Mouse (Mus musculus): ENCODE measurements around the gene Il10. TPM values are rescaled to one million over a fixed set of nuclear protein-coding genes. Genes with fewer than 3 reads are reported as not detected.
A peak's percentile ranks its signal among the peaks of the same experiment; 100 is the strongest.

Il10 gene
- total and polyA plus RNA-seq, 3 experiments, result 236 to 903 (median 389) TPM

- dilution Hi-C loops (cut with MboI; ENCODE audit: extremely low pct_ligation_motif_present, extremely low pct_unique_long_range_greater_than_20kb, low sequenced_read_pairs) (no loop called here), in situ Hi-C loops (cut with MboI; ENCODE audit: low pct_ligation_motif_present, low pct_unique_long_range_greater_than_20kb, low sequenced_read_pairs) (no loop called here)
- no peaks in the 10 kb centered on the region for H3K36me3 ChIP-seq (replicated peaks in 1 of 2; ENCODE audit: control insufficient read depth in 1 of 2, insufficient read depth in 1 of 2, low read length in 1 of 2)
- peaks cover 24% of the 10 kb centered on the region for H3K79me2 ChIP-seq (replicated peaks; ENCODE audit: control insufficient read depth, extremely low read depth, insufficient read depth, poor library complexity, severe bottlenecking)
- peak overlapping the region; percentile 46; the same call in 1 of the 2 replicates for H3K9ac ChIP-seq (ENCODE audit: insufficient read depth, low read depth)
- no peak overlapping the region for H3K4me3 ChIP-seq (replicated peaks in 1 of 3; ENCODE audit: low read depth in 2 of 3, low read length in 2 of 3, poor library complexity in 1 of 3)
- peak overlapping the region; percentile 84 for H3K4me2 ChIP-seq (ENCODE audit: insufficient read depth, low read depth, poor library complexity, severe bottlenecking)
- H3K9me3 ChIP-seq (replicated peaks; ENCODE audit: low read length), result no peaks in the 10 kb centered on the region
- TF ChIP-seq SIN3A (IDR thresholded peaks at IDR 0.05; ENCODE audit: low read length) (no peak), MEF2A (IDR thresholded peaks at IDR 0.05; ENCODE audit: borderline replicate concordance, low read depth, low read length) (peak; percentile 63; the same call in 1 of the 2 replicates), IRF4 (IDR thresholded peaks at IDR 0.05; ENCODE audit: low read depth, low read length) (peak; percentile 47; the same call in 1 of the 2 replicates)
- peaks cover 32 to 77% of the 10 kb centered on the region in 2 experiments for H3K4me1 ChIP-seq (ENCODE audit: control insufficient read depth in 1 of 2, insufficient read depth in 2 of 2)
- DNase-seq (ENCODE audit: extremely low read depth), result no peak
- no peaks in the 10 kb centered on the region for H3K27me3 ChIP-seq (replicated peaks)
- H3K27ac ChIP-seq (ENCODE audit: insufficient read depth, low read depth), result peak overlapping the region; percentile 86
These were observed 3.8 kb upstream of the Il10 start for GRCm38 (mm10) chr1:131015879-131016278.

- Histone ChIP-seq H3K79me2 (replicated peaks; ENCODE audit: control insufficient read depth, extremely low read depth, insufficient read depth, poor library complexity, severe bottlenecking) (peaks cover 38% of the 10 kb centered on the region), H3K27me3 (replicated peaks) (no peaks in the 10 kb centered on the region), H3K36me3 (replicated peaks in 1 of 2; ENCODE audit: control insufficient read depth in 1 of 2, insufficient read depth in 1 of 2, low read length in 1 of 2) (peaks cover 32 to 41% of the 10 kb centered on the region in 2 experiments), H3K4me2 (ENCODE audit: insufficient read depth, low read depth, poor library complexity, severe bottlenecking) (peak overlapping the region; percentile 66; the same call in 1 of the 2 replicates), H3K9ac (ENCODE audit: insufficient read depth, low read depth) (peak overlapping the region; percentile 87), H3K4me1 (ENCODE audit: control insufficient read depth in 1 of 2, insufficient read depth in 2 of 2) (peaks cover 21 to 58% of the 10 kb centered on the region in 2 experiments), H3K27ac (ENCODE audit: insufficient read depth, low read depth) (peak overlapping the region; percentile 92), H3K9me3 (replicated peaks; ENCODE audit: low read length) (no peaks in the 10 kb centered on the region), H3K4me3 (replicated peaks in 1 of 3; ENCODE audit: low read depth in 2 of 3, low read length in 2 of 3, poor library complexity in 1 of 3) (peak overlapping the region; percentile 58 to 77 (median 64))
- in situ Hi-C loops (cut with MboI; ENCODE audit: low pct_ligation_motif_present, low pct_unique_long_range_greater_than_20kb, low sequenced_read_pairs) (no loop called here), dilution Hi-C loops (cut with MboI; ENCODE audit: extremely low pct_ligation_motif_present, extremely low pct_unique_long_range_greater_than_20kb, low sequenced_read_pairs) (no loop called here)
- DNase-seq (ENCODE audit: extremely low read depth), result peak; percentile 80
- TF ChIP-seq KAT2A (IDR thresholded peaks at IDR 0.05; ENCODE audit: insufficient replicate concordance, low read length) (no peak), IRF4 (IDR thresholded peaks at IDR 0.05; ENCODE audit: low read depth, low read length) (peak; percentile 86), JUN (IDR thresholded peaks at IDR 0.05; ENCODE audit: insufficient read depth, low read depth, low read length) (no peak; the same call in 1 of the 2 replicates), CHD1 (IDR thresholded peaks at IDR 0.05; ENCODE audit: low read depth, low read length) (peak; percentile 97), MAX (IDR thresholded peaks at IDR 0.05; ENCODE audit: low read length) (no peak; the same call in 1 of the 2 replicates), HCFC1 (IDR thresholded peaks at IDR 0.05; ENCODE audit: low read depth, low read length) (no peak), SIN3A (IDR thresholded peaks at IDR 0.05; ENCODE audit: low read length) (peak; percentile 48), MXI1 (IDR thresholded peaks at IDR 0.05; ENCODE audit: low read depth, low read length) (0 out of 2 replicates have a peak, but pooled peaks have one; percentile 4), CHD2 (IDR thresholded peaks at IDR 0.05; ENCODE audit: low read length) (0 out of 2 replicates have a peak, but pooled peaks have one; percentile 41), JUND (conservative IDR thresholded peaks at IDR 0.05; ENCODE audit: low read depth, low read length) (peak; percentile 68; the same call in 1 of the 2 replicates), MYC (IDR thresholded peaks at IDR 0.05; ENCODE audit: low read depth, low read length) (0 out of 2 replicates have a peak, but pooled peaks have one; percentile 12), ZKSCAN1 (IDR thresholded peaks at IDR 0.05; ENCODE audit: borderline replicate concordance, low read depth, low read length) (no peak), CTCF (conservative IDR thresholded peaks at IDR 0.05 in 1 of 2, IDR thresholded peaks at IDR 0.05 in 1 of 2; ENCODE audit: low read depth in 2 of 2, low read length in 2 of 2) (no peak), ZMIZ1 (IDR thresholded peaks at IDR 0.05; ENCODE audit: low read depth, low read length) (no peak; the same call in none of the 2 replicates), ETS1 (conservative IDR thresholded peaks at IDR 0.05; ENCODE audit: low read depth, low read length) (peak; percentile 77), UBTF (IDR thresholded peaks at IDR 0.05; ENCODE audit: low read depth, low read length) (peak; percentile 82; the same call in 1 of the 2 replicates), ZNF384 (IDR thresholded peaks at IDR 0.05; ENCODE audit: low read depth, low read length) (no peak), GABPA (IDR thresholded peaks at IDR 0.05; ENCODE audit: insufficient replicate concordance, low read depth, low read length) (no peak), EP300 (IDR thresholded peaks at IDR 0.05; ENCODE audit: low read length) (peak; percentile 70), NELFE (IDR thresholded peaks at IDR 0.05; ENCODE audit: low read depth, low read length) (peak; percentile 23; the same call in 1 of the 2 replicates), ELF1 (IDR thresholded peaks at IDR 0.05; ENCODE audit: low read depth, low read length) (no peak), MAFK (IDR thresholded peaks at IDR 0.05; ENCODE audit: insufficient replicate concordance, low read length) (peak; percentile 91), SMC3 (IDR thresholded peaks at IDR 0.05; ENCODE audit: low read depth, low read length) (peak; percentile 18), MAZ (IDR thresholded peaks at IDR 0.05; ENCODE audit: low read depth, low read length) (no peak), E2F4 (IDR thresholded peaks at IDR 0.05; ENCODE audit: insufficient replicate concordance, low read depth, low read length) (0 out of 2 replicates have a peak, but pooled peaks have one; percentile 59), POLR2AphosphoS2 (IDR thresholded peaks at IDR 0.05; ENCODE audit: low read depth, low read length) (peak; percentile 73; the same call in 1 of the 2 replicates), POLR2A (IDR thresholded peaks at IDR 0.05; ENCODE audit: low read depth, low read length) (peak; percentile 48), BHLHE40 (IDR thresholded peaks at IDR 0.05; ENCODE audit: low read depth, low read length) (peak; percentile 83)
These were observed 1.0 kb downstream of the Il10 start for GRCm38 (mm10) chr1:131020425-131021310.
